ENCODE assay signal across 26 mouse cellular contexts in genomic region chr9:120396579-120397185, GRCm38 (mm10).
DNase-seq lines count a peak whose midpoint lies in the region.
"Had no signal": no experiment of that assay in that cellular context is flagged by ENCODE, and none has a peak within 500 bp of the region (broad histone marks: within the 10 kb centered on the region; RNA-seq: fewer than 3 reads in every experiment).

No protein-coding gene starts in this region.

- H3K4me1 ChIP-seq in heart, embryonic 10.5 days = 0 out of 2 replicates have a peak, but pooled peaks cover 3% of the 10 kb centered on the region
- H3K4me1 ChIP-seq: forebrain, embryonic 13.5 days; heart, embryonic 12.5 days; limb, embryonic 10.5 days; limb, embryonic 15.5 days; liver, embryonic 13.5 days; megakaryocyte, embryonic 14.5 days had no signal

- no peaks in the 10 kb centered on the region for H3K27me3 ChIP-seq in heart, embryonic 10.5 days (ENCODE audit: insufficient read depth, poor library complexity, severe bottlenecking)
- H3K27me3 ChIP-seq: forebrain, embryonic 13.5 days; neural tube, embryonic 13.5 days had no signal

- 83% methylated on average over 7 of the region's 7 CpGs for WGBS in heart, embryonic 10.5 days

- peak; percentile 12 for DNase-seq in cerebellum, adult 11 months
- DNase-seq in cerebellum, postnatal 4 days (ENCODE audit: low spot score in 2 of 2) = no peak
- peak; percentile 81 for DNase-seq in heart, adult 11 months
- no peak for DNase-seq in heart, embryonic 10.5 days (ENCODE audit: low spot score)
- peak; percentile 73 for DNase-seq in right cerebral cortex, postnatal 10 days (ENCODE audit: low spot score in 2 of 2)
- no peak for DNase-seq in right cerebral cortex, postnatal 36 days (ENCODE audit: low spot score in 2 of 2)
- no peak for DNase-seq in embryo, embryonic 11 days
- DNase-seq: adrenal gland, adult 2 months; adrenal gland, postnatal 36 days; gastrocnemius, postnatal 25 days; heart, adult 18-20 months; heart, postnatal 4 days; kidney, adult 8-10 months; kidney, postnatal 10 days; liver, embryonic 13.5 days; lung, adult 18-20 months; lung, postnatal 4 days had no signal

- no peaks in the 10 kb centered on the region for H3K36me3 ChIP-seq in heart, embryonic 10.5 days
- H3K36me3 ChIP-seq: heart, embryonic 12.5 days; hindbrain, embryonic 13.5 days; limb, embryonic 10.5 days; limb, embryonic 15.5 days; liver, embryonic 13.5 days; midbrain, embryonic 12.5 days; neural tube, embryonic 13.5 days had no signal

- no peak overlapping the region for H3K4me3 ChIP-seq in heart, embryonic 10.5 days
- H3K4me3 ChIP-seq: forebrain, embryonic 13.5 days; heart, embryonic 12.5 days; hindbrain, embryonic 13.5 days; limb, embryonic 10.5 days; limb, embryonic 15.5 days; liver, embryonic 13.5 days; megakaryocyte, embryonic 14.5 days; midbrain, embryonic 12.5 days; myocyte; neural tube, embryonic 13.5 days had no signal

- no peak overlapping the region for H3K27ac ChIP-seq in heart, embryonic 10.5 days
- H3K27ac ChIP-seq: forebrain, embryonic 13.5 days; hindbrain, embryonic 13.5 days; limb, embryonic 10.5 days; limb, embryonic 15.5 days; liver, embryonic 13.5 days; midbrain, embryonic 12.5 days; neural tube, embryonic 13.5 days had no signal

- H3K9me3 ChIP-seq in heart, embryonic 10.5 days = no peaks in the 10 kb centered on the region
- H3K9me3 ChIP-seq: forebrain, embryonic 13.5 days; heart, embryonic 12.5 days; hindbrain, embryonic 13.5 days; limb, embryonic 10.5 days; limb, embryonic 15.5 days; liver, embryonic 13.5 days; midbrain, embryonic 12.5 days; neural tube, embryonic 13.5 days had no signal

Comparison
In these comparisons a context has a peak if more than half of its experiments do, and no peak if none do; other contexts are left out.
1. DNase-seq: peak in cerebellum, adult 11 months (single experiment), heart, adult 11 months (single experiment) and right cerebral cortex, postnatal 10 days (2 of 2); none in cerebellum, postnatal 4 days (0 of 2), heart, embryonic 10.5 days (single experiment), right cerebral cortex, postnatal 36 days (0 of 2) and embryo, embryonic 11 days (single experiment).